Mouse (Mus musculus) stomach, postnatal 0 days (tissue): Measurements from ENCODE around the gene Oxld1. TPM values are rescaled to one million over a fixed set of nuclear protein-coding genes. Genes with fewer than 3 reads are reported as not detected.
A peak's percentile ranks its signal among the peaks of the same experiment; 100 is the strongest.

Source experiments
- ATAC-seq: fragments of 200-750 bp; cut with Nextera tagmentation; 2 replicates; pipeline ENCODE4 v1.8.0; 2017; ENCODE audit not compliant: low FRiP score, low TSS enrichment
- DNase-seq: peaks from one replicate; pipeline ENCODE4 v3.0.0-alpha.2; 2016; ENCODE audit warnings: low spot score
- H3K27ac ChIP-seq: fragments of 300-500 bp; sonication (generic); replicated peaks from 2 replicates; pipeline ENCODE4 v1.5.1; 2014; ENCODE audit warnings: mild to moderate bottlenecking, control low read depth
- H3K27me3 ChIP-seq: fragments of 300-500 bp; sonication (generic); 2 replicates; pipeline ENCODE4 v1.6.1; 2014; ENCODE audit warnings: low read length; ENCODE audit not compliant: control insufficient read depth, insufficient read depth
- H3K36me3 ChIP-seq: fragments of 300-500 bp; sonication (generic); 2 replicates; pipeline ENCODE4 v1.6.1; 2014; ENCODE audit warnings: low read length, mixed read lengths; ENCODE audit not compliant: control insufficient read depth, insufficient read depth
- H3K4me1 ChIP-seq: fragments of 300-500 bp; sonication (generic); replicated peaks from 2 replicates; pipeline ENCODE4 v1.6.1; 2014; ENCODE audit warnings: antibody characterized with exemption; ENCODE audit not compliant: control insufficient read depth, insufficient read depth
- H3K4me2 ChIP-seq: fragments of 300-500 bp; sonication (generic); replicated peaks from 2 replicates; pipeline ENCODE4 v1.6.1; 2014; ENCODE audit warnings: low read depth, mild to moderate bottlenecking, control low read depth, moderate library complexity
- H3K4me3 ChIP-seq: fragments of 300-500 bp; sonication (generic); 2 replicates; pipeline ENCODE4 v1.5.1; 2014; ENCODE audit warnings: low read depth, low read length, control low read depth
- H3K9ac ChIP-seq: fragments of 300-500 bp; sonication (generic); 2 replicates; pipeline ENCODE4 v1.6.1; 2014; ENCODE audit warnings: mild to moderate bottlenecking, low read length, control low read depth, mixed read lengths
- H3K9me3 ChIP-seq: fragments of 300-500 bp; sonication (generic); 2 replicates; pipeline ENCODE4 v1.6.1; 2016; ENCODE audit warnings: low read length; ENCODE audit not compliant: control insufficient read depth
- CTCF ChIP-seq: IDR thresholded peaks from 2 replicates; pipeline ENCODE4 v1.5.1; 2016; ENCODE audit warnings: antibody characterized with exemption, low read depth, mild to moderate bottlenecking, moderate library complexity
- EP300 ChIP-seq: optimal IDR thresholded peaks from 2 replicates; pipeline ENCODE3; 2016; ENCODE audit warnings: antibody characterized with exemption
- whole genome bisulfite sequencing: fragments of 180-500 bp; shearing (Covaris S2); extraction: QIAGEN DNeasy Blood & Tissue Kit; methylation state at CpG from one replicate; pipeline ENCODE4 v1.1.7; 2014; 5-methylcytosine and 5-hydroxymethylcytosine counted together
- polyA plus RNA-seq: library from polyadenylated mRNA; unstranded; fragments of >200 nt; fragmentation: Nextera tagmentation; extraction: Ambion mirVana; gene quantifications from 2 replicates; pipeline ENCODE4 v1.2.1, GENCODE M21; 2015

Oxld1 gene
- polyA plus RNA-seq, 1 experiment from 2014 or later: 19.8 TPM

DNA sequence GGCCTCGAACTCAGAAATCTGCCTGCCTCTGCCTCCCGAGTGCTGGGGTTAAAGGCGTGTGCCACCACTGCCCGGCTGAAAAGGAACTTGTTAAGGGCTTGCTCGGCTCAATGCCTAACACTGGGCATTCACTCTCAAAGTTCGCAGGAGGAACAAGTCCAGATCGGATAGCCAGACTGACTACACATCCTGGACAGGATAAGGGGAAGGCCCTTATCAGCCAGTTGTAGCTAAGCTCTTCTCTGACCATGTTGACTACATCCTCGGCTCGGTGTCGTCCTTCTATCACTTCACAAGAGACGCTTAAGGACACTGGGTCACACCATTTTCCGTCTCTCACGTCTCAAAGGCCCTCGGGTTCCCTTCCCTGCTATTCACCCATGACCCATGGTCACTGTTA, 498 bp downstream of the Oxld1 start:
- ATAC-seq (no peak), DNase-seq (peak; percentile 21)
- WGBS: 20% methylated on average over 14 of the region's 14 CpGs

DNA sequence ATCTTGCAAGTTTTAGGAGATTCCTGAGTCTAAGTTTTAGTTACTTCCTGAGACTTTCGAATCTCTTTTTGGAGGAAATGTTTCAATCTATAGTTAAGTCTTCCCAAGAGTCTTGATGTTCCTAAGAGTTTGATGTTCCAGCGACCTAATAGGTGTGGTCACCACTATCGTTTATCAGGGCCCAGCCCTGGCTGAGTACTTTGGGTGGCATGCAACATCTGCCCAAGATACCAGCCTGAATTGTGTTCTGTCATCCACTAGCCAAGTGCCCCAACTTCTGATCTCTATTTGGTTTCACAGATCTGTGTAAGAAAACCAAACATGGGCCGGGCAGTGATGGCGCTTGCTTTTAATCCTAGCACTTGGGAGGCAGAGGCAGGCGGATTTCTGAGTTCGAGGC, 2.5 kb downstream of the Oxld1 start:
- 0 out of 2 replicates have a peak, but pooled peaks cover 4% of the 10 kb centered on the region for H3K4me1 ChIP-seq
- no peak overlapping the region for H3K4me2 ChIP-seq
- TF ChIP-seq CTCF (no peak), EP300 (no peak)
- no peak overlapping the region for H3K27ac ChIP-seq
- 91% methylated on average over 7 of the region's 7 CpGs for WGBS
- ATAC-seq: no peak
- H3K27me3 ChIP-seq: no peaks in the 10 kb centered on the region
- H3K36me3 ChIP-seq: no peaks in the 10 kb centered on the region
- no peak for DNase-seq
- no peak overlapping the region for H3K9ac ChIP-seq
- no peak overlapping the region for H3K4me3 ChIP-seq
- H3K9me3 ChIP-seq: no peaks in the 10 kb centered on the region

More for the DNA sequence above, 498 bp downstream of the Oxld1 start:
- Histone ChIP-seq H3K27ac (peak overlapping the region; percentile 85), H3K36me3 (no peaks in the 10 kb centered on the region), H3K9ac (peak overlapping the region; percentile 92), H3K4me3 (peak overlapping the region; percentile 92), H3K4me1 (0 out of 2 replicates have a peak, but pooled peaks cover 4% of the 10 kb centered on the region), H3K27me3 (no peaks in the 10 kb centered on the region), H3K9me3 (no peaks in the 10 kb centered on the region), H3K4me2 (peak overlapping the region; percentile 94)
- no peak for TF ChIP-seq CTCF
- no peak for TF ChIP-seq EP300

DNA sequence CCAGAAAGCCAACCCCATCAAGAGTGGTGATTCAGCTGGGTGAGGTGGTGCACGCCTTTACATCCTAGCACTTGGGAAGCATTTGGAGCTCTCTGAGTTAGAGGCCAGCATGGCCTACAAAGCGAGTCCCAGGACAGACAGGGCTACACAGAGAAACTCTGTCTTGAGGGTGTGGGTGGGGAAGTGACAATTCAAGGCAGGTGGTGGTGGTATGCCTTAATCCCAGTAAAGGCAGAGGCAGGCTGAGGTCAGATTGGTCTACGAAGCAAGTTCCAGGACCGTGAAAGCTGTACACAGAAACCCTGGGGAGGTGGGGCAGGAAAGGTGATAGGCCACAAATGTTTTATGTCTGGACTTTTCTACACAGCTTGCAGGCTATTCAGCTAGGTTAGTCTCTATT, 2.9 kb downstream of the Oxld1 start:
- no peak for DNase-seq
- Histone ChIP-seq H3K4me2 (no peak overlapping the region), H3K4me1 (0 out of 2 replicates have a peak, but pooled peaks cover 4% of the 10 kb centered on the region), H3K36me3 (no peaks in the 10 kb centered on the region), H3K27me3 (no peaks in the 10 kb centered on the region), H3K9ac (no peak overlapping the region), H3K9me3 (no peaks in the 10 kb centered on the region), H3K27ac (no peak overlapping the region), H3K4me3 (no peak overlapping the region)
- no peak for ATAC-seq
- WGBS: 89% methylated on average over 4 of the region's 4 CpGs
- TF ChIP-seq CTCF: no peak
- no peak for TF ChIP-seq EP300

DNA sequence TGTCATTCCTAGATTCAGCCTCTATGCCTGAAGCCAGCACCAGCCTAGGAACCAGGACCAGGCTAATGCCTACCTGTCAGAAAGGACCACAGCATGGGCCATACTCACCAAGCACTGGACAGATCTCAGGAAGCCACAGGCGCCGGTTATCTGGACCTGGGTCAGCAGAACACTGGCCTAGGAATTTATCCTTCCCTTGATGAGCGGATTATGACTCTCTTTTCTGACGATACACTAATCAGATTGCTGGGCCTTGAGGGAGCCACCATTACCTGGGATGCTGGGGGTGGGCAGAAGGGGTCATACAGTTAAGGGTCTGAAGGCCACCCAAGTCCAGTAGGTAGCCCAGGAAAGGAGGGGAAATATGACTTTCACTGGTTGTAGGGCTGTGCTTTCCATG, 4.6 kb downstream of the Oxld1 start, which contains the start of gene Pde6g:
Pde6g (minus strand) TSS at position 195 of the 400 bp plus-strand sequence.
- no peaks in the 10 kb centered on the region for H3K27me3 ChIP-seq
- DNase-seq: no peak
- no peaks in the 10 kb centered on the region for H3K9me3 ChIP-seq
- H3K4me2 ChIP-seq: no peak within 1 kb of the TSS
- H3K9ac ChIP-seq: no peak within 1 kb of the TSS
- H3K4me3 ChIP-seq: no peak within 1 kb of the TSS
- TF ChIP-seq EP300 (no peak), CTCF (no peak)
- no peaks in the 10 kb centered on the region for H3K4me1 ChIP-seq
- ATAC-seq: no peak
- no peak within 1 kb of the TSS for H3K27ac ChIP-seq
- WGBS: 84% methylated on average over 4 of the region's 4 CpGs
- H3K36me3 ChIP-seq: no peaks in the 10 kb centered on the region

DNA sequence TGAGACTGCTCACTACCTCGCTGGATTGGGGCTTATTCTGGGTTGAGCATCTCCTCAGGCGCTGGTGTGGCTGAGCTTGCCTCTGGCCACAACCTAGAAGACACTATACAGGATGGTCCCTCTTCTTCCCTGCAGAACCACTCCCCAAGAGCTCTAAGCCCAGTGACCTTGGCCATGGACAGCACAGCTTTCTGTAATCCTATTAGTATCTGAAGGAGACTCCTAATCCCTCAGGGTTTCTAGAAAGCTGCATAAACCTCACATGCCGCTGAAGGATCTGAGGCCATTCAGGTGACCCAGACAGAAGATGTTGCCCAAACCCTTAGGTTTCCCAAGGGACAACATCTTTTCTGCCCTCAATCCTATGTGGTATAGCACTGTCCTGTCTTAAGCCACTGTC, 5.6 kb downstream of the Oxld1 start:
- no peak for ATAC-seq
- H3K4me2 ChIP-seq: no peak overlapping the region
- DNase-seq: no peak
- H3K9me3 ChIP-seq: no peaks in the 10 kb centered on the region
- H3K9ac ChIP-seq: no peak overlapping the region
- TF ChIP-seq CTCF (no peak), EP300 (no peak)
- no peak overlapping the region for H3K4me3 ChIP-seq
- no peaks in the 10 kb centered on the region for H3K36me3 ChIP-seq
- 77% methylated on average over 3 of the region's 3 CpGs for WGBS
- no peak overlapping the region for H3K27ac ChIP-seq
- no peaks in the 10 kb centered on the region for H3K4me1 ChIP-seq
- H3K27me3 ChIP-seq: no peaks in the 10 kb centered on the region

DNA sequence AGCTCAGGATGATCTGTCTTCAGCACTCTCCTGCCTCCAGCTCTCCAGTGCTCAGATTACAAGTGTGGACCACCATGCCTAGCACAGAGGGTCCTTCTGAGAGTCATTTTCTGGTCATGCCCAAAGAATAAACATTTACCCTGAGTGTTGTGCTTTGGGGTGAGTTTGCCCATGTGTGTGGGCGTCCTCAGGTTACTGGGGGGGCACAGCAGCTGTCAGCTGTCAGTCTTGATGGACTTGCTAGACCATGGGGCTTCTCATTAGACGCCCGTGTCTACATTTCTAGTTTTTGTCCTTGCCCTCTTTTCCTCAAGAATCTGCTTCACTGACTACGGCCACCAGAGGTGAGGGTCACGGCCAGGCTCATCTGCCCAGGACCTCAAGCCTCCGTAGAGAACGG, 10.7 kb downstream of the Oxld1 start:
- H3K4me1 ChIP-seq: no peaks in the 10 kb centered on the region
- no peaks in the 10 kb centered on the region for H3K27me3 ChIP-seq
- ATAC-seq (no peak), DNase-seq (no peak)
- H3K4me3 ChIP-seq: no peak overlapping the region
- 68% methylated on average over 7 of the region's 7 CpGs for WGBS
- H3K27ac ChIP-seq: no peak overlapping the region
- no peak for TF ChIP-seq CTCF
- no peak for TF ChIP-seq EP300
- no peaks in the 10 kb centered on the region for H3K9me3 ChIP-seq
- H3K9ac ChIP-seq: no peak overlapping the region
- no peak overlapping the region for H3K4me2 ChIP-seq
- no peaks in the 10 kb centered on the region for H3K36me3 ChIP-seq
